Mouse (Mus musculus) intestine, embryonic 15.5 days (tissue): ENCODE results near the gene Tpmt. TPM values are rescaled to one million over a fixed set of nuclear protein-coding genes. Genes with fewer than 3 reads are reported as not detected.

Source experiments
- ATAC-seq: fragments of 200-750 bp; cut with Nextera tagmentation; 2 replicates; pipeline ENCODE4 v1.8.0; 2017; ENCODE audit warnings: moderate TSS enrichment, moderate library complexity
- H3K27ac ChIP-seq: fragments of 300-500 bp; sonication (generic); 2 replicates; pipeline ENCODE4 v1.5.1; 2015; ENCODE audit warnings: mild to moderate bottlenecking, inconsistent platforms
- H3K27me3 ChIP-seq: fragments of 300-500 bp; sonication (generic); replicated peaks from 2 replicates; pipeline ENCODE4 v1.6.1; 2015; ENCODE audit warnings: inconsistent platforms
- H3K36me3 ChIP-seq: fragments of 300-500 bp; sonication (generic); 2 replicates; pipeline ENCODE4 v1.6.1; 2015; ENCODE audit warnings: inconsistent platforms
- H3K4me1 ChIP-seq: fragments of 300-500 bp; sonication (generic); replicated peaks from 2 replicates; pipeline ENCODE4 v1.6.1; 2015; ENCODE audit warnings: inconsistent platforms
- H3K4me2 ChIP-seq: fragments of 300-500 bp; sonication (generic); replicated peaks from 2 replicates; pipeline ENCODE4 v1.6.1; 2015; ENCODE audit warnings: mild to moderate bottlenecking, inconsistent platforms
- H3K4me3 ChIP-seq: fragments of 300-500 bp; sonication (generic); replicated peaks from 2 replicates; pipeline ENCODE4 v1.5.1; 2015; ENCODE audit warnings: inconsistent platforms
- H3K9ac ChIP-seq: fragments of 300-500 bp; sonication (generic); 2 replicates; pipeline ENCODE4 v1.6.1; 2015; ENCODE audit warnings: inconsistent platforms
- H3K9me3 ChIP-seq: fragments of 300-500 bp; sonication (generic); 2 replicates; pipeline ENCODE4 v1.6.1; 2016; ENCODE audit warnings: inconsistent platforms
- WGBS: fragments of 180-500 bp; shearing (Covaris S2); methylation state at CpG from one replicate; pipeline ENCODE4 v1.1.7; 2015; 5-methylcytosine and 5-hydroxymethylcytosine counted together
- polyA plus RNA-seq: library from polyadenylated mRNA; unstranded; fragments of >200 nt; fragmentation: Nextera tagmentation; extraction: Ambion mirVana; gene quantifications from 2 replicates; pipeline ENCODE4 v1.2.1, GENCODE M21; 2015

Gene Tpmt
- polyA plus RNA-seq, 1 experiment from 2014 or later: 24.2 TPM

GRCm38 (mm10) chr13:47066516-47066915 is 22.0 kb upstream of the Tpmt start:
- Histone ChIP-seq H3K4me1 (no peaks in the 10 kb centered on the region), H3K36me3 (peaks cover 10% of the 10 kb centered on the region; the same call in 1 of the 2 replicates), H3K27me3 (no peaks in the 10 kb centered on the region), H3K4me3 (no peak overlapping the region), H3K4me2 (no peak overlapping the region), H3K9ac (no peak overlapping the region), H3K9me3 (no peaks in the 10 kb centered on the region), H3K27ac (no peak overlapping the region)
- 92% methylated on average over 10 of the region's 10 CpGs for WGBS
- no peak for ATAC-seq

GRCm38 (mm10) chr13:47063985-47064760 is 19.6 kb upstream of the Tpmt start:
- no peak for ATAC-seq
- Histone ChIP-seq H3K4me1 (no peaks in the 10 kb centered on the region), H3K27ac (no peak overlapping the region), H3K27me3 (no peaks in the 10 kb centered on the region), H3K9ac (no peak overlapping the region), H3K36me3 (peaks cover 16% of the 10 kb centered on the region; the same call in 1 of the 2 replicates), H3K4me3 (no peak overlapping the region), H3K9me3 (no peaks in the 10 kb centered on the region), H3K4me2 (no peak overlapping the region)
- WGBS: 67% methylated on average over 15 of the region's 15 CpGs

- H3K36me3 ChIP-seq: peaks cover 16% of the 10 kb centered on the region; the same call in 1 of the 2 replicates
- H3K9ac ChIP-seq: no peak overlapping the region
- no peak for ATAC-seq
- no peaks in the 10 kb centered on the region for H3K4me1 ChIP-seq
- no peak overlapping the region for H3K4me2 ChIP-seq
- H3K27me3 ChIP-seq: no peaks in the 10 kb centered on the region
- H3K4me3 ChIP-seq: no peak overlapping the region
- H3K9me3 ChIP-seq: no peaks in the 10 kb centered on the region
- WGBS: 94% methylated on average over 17 of the region's 17 CpGs
- H3K27ac ChIP-seq: no peak overlapping the region
Observed at GRCm38 (mm10) chr13:47062756-47063155, 18.2 kb upstream of the Tpmt start.

GRCm38 (mm10) chr13:47056781-47057180 is 12.2 kb upstream of the Tpmt start:
- WGBS: 97% methylated on average over 5 of the region's 5 CpGs
- Histone ChIP-seq H3K4me3 (no peak overlapping the region), H3K9ac (no peak overlapping the region), H3K36me3 (peaks cover 8% of the 10 kb centered on the region; the same call in 1 of the 2 replicates), H3K4me2 (no peak overlapping the region), H3K9me3 (no peaks in the 10 kb centered on the region), H3K27me3 (no peaks in the 10 kb centered on the region), H3K27ac (no peak overlapping the region), H3K4me1 (no peaks in the 10 kb centered on the region)
- ATAC-seq: no peak

GRCm38 (mm10) chr13:47056126-47056525 is 11.6 kb upstream of the Tpmt start:
- 86% methylated on average over 11 of the region's 11 CpGs for WGBS
- Histone ChIP-seq H3K36me3 (peaks cover 8% of the 10 kb centered on the region; the same call in 1 of the 2 replicates), H3K4me2 (no peak overlapping the region), H3K27me3 (no peaks in the 10 kb centered on the region), H3K9me3 (no peaks in the 10 kb centered on the region), H3K4me1 (no peaks in the 10 kb centered on the region), H3K9ac (no peak overlapping the region), H3K27ac (no peak overlapping the region), H3K4me3 (no peak overlapping the region)
- ATAC-seq: no peak

- Histone ChIP-seq H3K4me2 (no peak overlapping the region), H3K4me3 (no peak overlapping the region), H3K27ac (no peak overlapping the region), H3K27me3 (no peaks in the 10 kb centered on the region), H3K36me3 (0 out of 2 replicates have a peak, but pooled peaks cover 7% of the 10 kb centered on the region), H3K4me1 (no peaks in the 10 kb centered on the region), H3K9me3 (no peaks in the 10 kb centered on the region), H3K9ac (no peak overlapping the region)
- ATAC-seq: no peak
- 85% methylated on average over 10 of the region's 10 CpGs for WGBS
Observed at GRCm38 (mm10) chr13:47053971-47054370, 9.4 kb upstream of the Tpmt start.

GRCm38 (mm10) chr13:47050009-47050408 is 5.5 kb upstream of the Tpmt start:
- H3K4me1 ChIP-seq: no peaks in the 10 kb centered on the region
- no peak overlapping the region for H3K4me3 ChIP-seq
- 0 out of 2 replicates have a peak, but pooled peaks cover 7% of the 10 kb centered on the region for H3K36me3 ChIP-seq
- no peaks in the 10 kb centered on the region for H3K9me3 ChIP-seq
- ATAC-seq: no peak
- no peak overlapping the region for H3K27ac ChIP-seq
- H3K27me3 ChIP-seq: no peaks in the 10 kb centered on the region
- no peak overlapping the region for H3K4me2 ChIP-seq
- no peak overlapping the region for H3K9ac ChIP-seq
- 66% methylated on average over 4 of the region's 4 CpGs for WGBS

- H3K4me1 ChIP-seq: peaks cover 8% of the 10 kb centered on the region; the same call in 1 of the 2 replicates
- no peak overlapping the region for H3K9ac ChIP-seq
- ATAC-seq: no peak
- no peaks in the 10 kb centered on the region for H3K27me3 ChIP-seq
- no peak overlapping the region for H3K27ac ChIP-seq
- H3K4me3 ChIP-seq: no peak overlapping the region
- no peak overlapping the region for H3K4me2 ChIP-seq
- H3K36me3 ChIP-seq: 0 out of 2 replicates have a peak, but pooled peaks cover 7% of the 10 kb centered on the region
- no peaks in the 10 kb centered on the region for H3K9me3 ChIP-seq
- WGBS: 90% methylated on average over 4 of the region's 4 CpGs
Observed at GRCm38 (mm10) chr13:47047996-47048395, 3.5 kb upstream of the Tpmt start.

GRCm38 (mm10) chr13:47043833-47044616 is 512 bp downstream of the Tpmt start:
- Histone ChIP-seq H3K9ac (peak overlapping the region; percentile 75), H3K9me3 (no peaks in the 10 kb centered on the region), H3K27ac (peak overlapping the region; percentile 68), H3K4me3 (peak overlapping the region; percentile 90), H3K4me1 (peaks cover 8% of the 10 kb centered on the region; the same call in 1 of the 2 replicates), H3K27me3 (no peaks in the 10 kb centered on the region), H3K4me2 (peak overlapping the region; percentile 99), H3K36me3 (no peaks in the 10 kb centered on the region)
- WGBS: under 1% methylated on average over 45 of the region's 45 CpGs
- ATAC-seq: peak; percentile 52

GRCm38 (mm10) chr13:47043030-47043680 is 1.4 kb downstream of the Tpmt start, which contains the start of gene Kdm1b:
Gene Kdm1b (plus strand): TSS chr13:47043499.
- peak; percentile 98 for ATAC-seq
- Histone ChIP-seq H3K9ac (peak within 1 kb of the TSS; percentile 75), H3K9me3 (no peaks in the 10 kb centered on the region), H3K4me1 (peaks cover 8% of the 10 kb centered on the region; the same call in 1 of the 2 replicates), H3K4me3 (peak within 1 kb of the TSS; percentile 90), H3K27me3 (no peaks in the 10 kb centered on the region), H3K27ac (peak within 1 kb of the TSS; percentile 68), H3K36me3 (no peaks in the 10 kb centered on the region), H3K4me2 (peak within 1 kb of the TSS; percentile 99)
- WGBS: under 1% methylated on average over 48 of the region's 48 CpGs

- H3K27me3 ChIP-seq: no peaks in the 10 kb centered on the region
- no peak overlapping the region for H3K9ac ChIP-seq
- ATAC-seq: no peak
- 36% methylated on average over 8 of the region's 8 CpGs for WGBS
- peak overlapping the region; percentile 90 for H3K4me3 ChIP-seq
- no peaks in the 10 kb centered on the region for H3K36me3 ChIP-seq
- no peak overlapping the region for H3K27ac ChIP-seq
- peaks cover 8% of the 10 kb centered on the region; the same call in 1 of the 2 replicates for H3K4me1 ChIP-seq
- H3K9me3 ChIP-seq: no peaks in the 10 kb centered on the region
- peak overlapping the region; percentile 56 for H3K4me2 ChIP-seq
Observed at GRCm38 (mm10) chr13:47042024-47042633, 2.4 kb downstream of the Tpmt start.
